9 mouse cellular contexts compared by ENCODE assay signal in genomic region chr1:176827365-176827764, GRCm38 (mm10). TPM values are rescaled to one million over a fixed set of nuclear protein-coding genes. Genes with fewer than 3 reads are reported as not detected.
DNase-seq lines count a peak whose midpoint lies in the region; ATAC-seq and TF ChIP-seq lines count a peak whose summit lies in the region.
"Had no signal": no experiment of that assay in that cellular context is flagged by ENCODE, and none has a peak within 500 bp of the region (broad histone marks: within the 10 kb centered on the region; RNA-seq: fewer than 3 reads in every experiment).

No protein-coding gene starts in this region.

- H3K27ac ChIP-seq in heart, adult 2 months: peak overlapping the region; percentile 52
- peak overlapping the region; percentile 66 for H3K27ac ChIP-seq in CH12.LX (ENCODE audit: insufficient read depth, low read depth)
- no peak overlapping the region for H3K27ac ChIP-seq in kidney, embryonic 15.5 days
- H3K27ac ChIP-seq: neural tube, embryonic 15.5 days had no signal

- no peaks in the 10 kb centered on the region for H3K79me2 ChIP-seq in heart, adult 2 months (replicated peaks; ENCODE audit: control insufficient read depth, insufficient read depth, low read length)
- peaks cover 4% of the 10 kb centered on the region for H3K79me2 ChIP-seq in CH12.LX (replicated peaks; ENCODE audit: control insufficient read depth, extremely low read depth, insufficient read depth, poor library complexity, severe bottlenecking)

- intact Hi-C loops in heart, adult 2 months (cut with DNase I): no loop called here
- intact Hi-C loops in heart, postnatal 25 days (cut with DNase I): no loop called here

- peak overlapping the region; percentile 99 for H3K4me2 ChIP-seq in CH12.LX (ENCODE audit: insufficient read depth, low read depth, poor library complexity, severe bottlenecking)
- no peak overlapping the region for H3K4me2 ChIP-seq in kidney, embryonic 15.5 days
- H3K4me2 ChIP-seq: neural tube, embryonic 15.5 days had no signal

- in situ Hi-C loops in CH12.LX (cut with MboI; ENCODE audit: low pct_ligation_motif_present, low pct_unique_long_range_greater_than_20kb, low sequenced_read_pairs): no loop called here

- peaks cover 8% of the 10 kb centered on the region for H3K36me3 ChIP-seq in heart, adult 2 months (ENCODE audit: control insufficient read depth, insufficient read depth, low read length)
- peaks cover 10 to 35% of the 10 kb centered on the region in 2 experiments for H3K36me3 ChIP-seq in CH12.LX (replicated peaks in 1 of 2; ENCODE audit: control insufficient read depth in 1 of 2, insufficient read depth in 1 of 2, low read length in 1 of 2)
- H3K36me3 ChIP-seq in kidney, embryonic 15.5 days: peaks cover 7% of the 10 kb centered on the region; the same call in 1 of the 2 replicates

- no peaks in the 10 kb centered on the region for H3K9me3 ChIP-seq in CH12.LX (replicated peaks; ENCODE audit: low read length)
- H3K9me3 ChIP-seq in kidney, embryonic 15.5 days (replicated peaks): no peaks in the 10 kb centered on the region
- H3K9me3 ChIP-seq: neural tube, embryonic 15.5 days had no signal

- ATAC-seq in kidney, embryonic 15.5 days (replicated peaks; ENCODE audit: low FRiP score): no peak

- no peak overlapping the region for H3K4me3 ChIP-seq in heart, adult 2 months
- H3K4me3 ChIP-seq in CH12.LX (replicated peaks in 1 of 3; ENCODE audit: low read depth in 2 of 3, low read length in 2 of 3, poor library complexity in 1 of 3): no peak overlapping the region
- H3K4me3 ChIP-seq in kidney, embryonic 15.5 days (replicated peaks): no peak overlapping the region
- H3K4me3 ChIP-seq: neural tube, embryonic 15.5 days had no signal

- WGBS in heart, adult 2 months: 59% methylated on average over 4 of the region's 4 CpGs
- WGBS in kidney, embryonic 15.5 days: 70% methylated on average over 4 of the region's 4 CpGs

- TF ChIP-seq CTCF in heart, adult 2 months (IDR thresholded peaks at IDR 0.05): no peak
- no peak for TF ChIP-seq CTCF in CH12.LX (conservative IDR thresholded peaks at IDR 0.05 in 1 of 2, IDR thresholded peaks at IDR 0.05 in 1 of 2; ENCODE audit: low read depth in 2 of 2, low read length in 2 of 2)

- no peak overlapping the region; the same call in 1 of the 2 replicates for H3K9ac ChIP-seq in heart, adult 2 months (ENCODE audit: low read depth, low read length)
- H3K9ac ChIP-seq in CH12.LX (ENCODE audit: insufficient read depth, low read depth): peak overlapping the region; percentile 46; the same call in 1 of the 2 replicates
- H3K9ac ChIP-seq in kidney, embryonic 15.5 days: no peak overlapping the region
- H3K9ac ChIP-seq: neural tube, embryonic 15.5 days had no signal

- peaks cover 10% of the 10 kb centered on the region for H3K4me1 ChIP-seq in heart, adult 2 months (ENCODE audit: control insufficient read depth, insufficient read depth, low read length)
- peaks cover 21 to 58% of the 10 kb centered on the region in 2 experiments for H3K4me1 ChIP-seq in CH12.LX (ENCODE audit: control insufficient read depth in 1 of 2, insufficient read depth in 2 of 2)
- H3K4me1 ChIP-seq in kidney, embryonic 15.5 days: no peaks in the 10 kb centered on the region
- H3K4me1 ChIP-seq: neural tube, embryonic 15.5 days had no signal

- DNase-seq in heart, adult 2 months: peak; percentile 57 to 72
- no peak for DNase-seq in heart, postnatal 25 days (ENCODE audit: low spot score)
- DNase-seq in CH12.LX (ENCODE audit: extremely low read depth): peak; percentile 74
- peak; percentile 58 to 66 for DNase-seq in gastrocnemius, adult 8-10 months (ENCODE audit: low spot score in 2 of 2)
- DNase-seq in lung, postnatal 4 days: peak; percentile 52 to 61
- no peak for DNase-seq in thymus, adult 18-20 months
- DNase-seq in frontal cortex, postnatal 10 days (ENCODE audit: low spot score in 2 of 2): no peak

- 0 out of 2 replicates have a peak, but pooled peaks have one; percentile 19 for TF ChIP-seq POLR2A in heart, adult 2 months (IDR thresholded peaks at IDR 0.05; ENCODE audit: insufficient read depth, low read depth, low read length)
- TF ChIP-seq POLR2A in CH12.LX (IDR thresholded peaks at IDR 0.05; ENCODE audit: low read depth, low read length): no peak

- dilution Hi-C loops in CH12.LX (cut with MboI; ENCODE audit: extremely low pct_ligation_motif_present, extremely low pct_unique_long_range_greater_than_20kb, low sequenced_read_pairs): no loop called here

- TF ChIP-seq EP300 in heart, adult 2 months (IDR thresholded peaks at IDR 0.05; ENCODE audit: insufficient read depth, low read depth, low read length): 0 out of 2 replicates have a peak, but pooled peaks have one; percentile 34
- TF ChIP-seq EP300 in CH12.LX (IDR thresholded peaks at IDR 0.05; ENCODE audit: low read length): peak; percentile 58; the same call in 1 of the 2 replicates

- H3K27me3 ChIP-seq in heart, adult 2 months (ENCODE audit: control insufficient read depth, insufficient read depth, low read length): no peaks in the 10 kb centered on the region
- H3K27me3 ChIP-seq in CH12.LX (replicated peaks): no peaks in the 10 kb centered on the region
- no peaks in the 10 kb centered on the region for H3K27me3 ChIP-seq in kidney, embryonic 15.5 days
- H3K27me3 ChIP-seq: neural tube, embryonic 15.5 days had no signal

- no peak for TF ChIP-seq RAD21 in CH12.LX (IDR thresholded peaks at IDR 0.05; ENCODE audit: low read depth, low read length)

TF ChIP-seq in CH12.LX, 34 proteins besides CTCF, POLR2A, EP300 and RAD21:
- TF ChIP-seq MYC (IDR thresholded peaks at IDR 0.05; ENCODE audit: low read depth, low read length) (peak; percentile 34; the same call in 1 of the 2 replicates), MAX (IDR thresholded peaks at IDR 0.05; ENCODE audit: low read length) (no peak), IRF4 (IDR thresholded peaks at IDR 0.05; ENCODE audit: low read depth, low read length) (peak; percentile 89), GABPA (IDR thresholded peaks at IDR 0.05; ENCODE audit: insufficient replicate concordance, low read depth, low read length) (no peak), MAZ (IDR thresholded peaks at IDR 0.05; ENCODE audit: low read depth, low read length) (peak; percentile 56; the same call in 1 of the 2 replicates), RCOR1 (conservative IDR thresholded peaks at IDR 0.05; ENCODE audit: low read depth, low read length) (peak; percentile 45), HCFC1 (IDR thresholded peaks at IDR 0.05; ENCODE audit: low read depth, low read length) (0 out of 2 replicates have a peak, but pooled peaks have one; percentile 22), CHD2 (IDR thresholded peaks at IDR 0.05; ENCODE audit: low read length) (peak; percentile 33; the same call in 1 of the 2 replicates), NELFE (IDR thresholded peaks at IDR 0.05; ENCODE audit: low read depth, low read length) (no peak), TBP (conservative IDR thresholded peaks at IDR 0.05; ENCODE audit: low read depth, low read length) (no peak), JUND (conservative IDR thresholded peaks at IDR 0.05; ENCODE audit: low read depth, low read length) (peak; percentile 75; the same call in 1 of the 2 replicates), CHD1 (IDR thresholded peaks at IDR 0.05; ENCODE audit: low read depth, low read length) (0 out of 2 replicates have a peak, but pooled peaks have one; percentile 24), ETS1 (conservative IDR thresholded peaks at IDR 0.05; ENCODE audit: low read depth, low read length) (peak; percentile 55), MXI1 (IDR thresholded peaks at IDR 0.05; ENCODE audit: low read depth, low read length) (peak; percentile 62; the same call in 1 of the 2 replicates), JUN (IDR thresholded peaks at IDR 0.05; ENCODE audit: insufficient read depth, low read depth, low read length) (peak; percentile 67), ELF1 (IDR thresholded peaks at IDR 0.05; ENCODE audit: low read depth, low read length) (peak; percentile 42; the same call in 1 of the 2 replicates), BHLHE40 (IDR thresholded peaks at IDR 0.05; ENCODE audit: low read depth, low read length) (peak; percentile 53)

RNA-seq across cellular contexts. Expression of gene Sdccag8, which starts 12.9 kb away (rescaled TPM):
- 1 to 10 TPM; 3.5 to 4.6 TPM for total RNA-seq in heart, adult 2 months (2021)
- polyA plus RNA-seq in heart, adult 2 months (2012; rRNA removed): 2.6 and 4.1 TPM in 2 replicates
- 1 to 10 TPM; 3.7 to 3.9 TPM for total RNA-seq in heart, postnatal 25 days (2021)
- total RNA-seq in CH12.LX (2012; rRNA removed) (16.7 and 18.7 TPM in 2 replicates), CH12.LX (2014; rRNA removed) (10.9 and 15.0 TPM in 2 replicates)
- 10.7 and 11.2 TPM in 2 replicates for polyA plus RNA-seq in CH12.LX (2012; ENCODE audit: insufficient read length, low read depth)
- 1 to 10 TPM; 4.7 to 8.8 (median 6.4) TPM for total RNA-seq in gastrocnemius, adult 8-10 months (2022)
- polyA plus RNA-seq in kidney, embryonic 15.5 days (2015; fragmentation: Nextera tagmentation; extraction: Ambion mirVana): 17.1 and 17.3 TPM in 2 replicates

RNA-seq across cellular contexts. Expression of gene Cep170, which starts 13.5 kb away (rescaled TPM):
- 10 to 100 TPM; 17.8 to 22.9 TPM for total RNA-seq in heart, adult 2 months (2021)
- polyA plus RNA-seq in heart, adult 2 months (2012; rRNA removed): 5.8 and 9.5 TPM in 2 replicates
- 10 to 100 TPM; 19.1 to 28.7 TPM for total RNA-seq in heart, postnatal 25 days (2021)
- total RNA-seq in CH12.LX (2012; rRNA removed): 16.1 and 16.5 TPM in 2 replicates
- 15.3 and 16.6 TPM in 2 replicates for total RNA-seq in CH12.LX (2014; rRNA removed)
- 12.4 and 14.8 TPM in 2 replicates for polyA plus RNA-seq in CH12.LX (2012; ENCODE audit: insufficient read length, low read depth)
- total RNA-seq in gastrocnemius, adult 8-10 months (2022): 10 to 100 TPM; 14.4 to 25.3 (median 14.6) TPM
- 21.5 and 21.9 TPM in 2 replicates for polyA plus RNA-seq in kidney, embryonic 15.5 days (2015; fragmentation: Nextera tagmentation; extraction: Ambion mirVana)

Comparison
In these comparisons a context has a peak if more than half of its experiments do, and no peak if none do; other contexts are left out.
1. DNase-seq: peak in heart, adult 2 months (2 of 2), CH12.LX (single experiment), gastrocnemius, adult 8-10 months (2 of 2) and lung, postnatal 4 days (2 of 2); none in heart, postnatal 25 days (single experiment), thymus, adult 18-20 months (0 of 2) and frontal cortex, postnatal 10 days (0 of 2).